Mouse (Mus musculus): ENCODE results near the gene Kif18b.

Gene Kif18b

DNA sequence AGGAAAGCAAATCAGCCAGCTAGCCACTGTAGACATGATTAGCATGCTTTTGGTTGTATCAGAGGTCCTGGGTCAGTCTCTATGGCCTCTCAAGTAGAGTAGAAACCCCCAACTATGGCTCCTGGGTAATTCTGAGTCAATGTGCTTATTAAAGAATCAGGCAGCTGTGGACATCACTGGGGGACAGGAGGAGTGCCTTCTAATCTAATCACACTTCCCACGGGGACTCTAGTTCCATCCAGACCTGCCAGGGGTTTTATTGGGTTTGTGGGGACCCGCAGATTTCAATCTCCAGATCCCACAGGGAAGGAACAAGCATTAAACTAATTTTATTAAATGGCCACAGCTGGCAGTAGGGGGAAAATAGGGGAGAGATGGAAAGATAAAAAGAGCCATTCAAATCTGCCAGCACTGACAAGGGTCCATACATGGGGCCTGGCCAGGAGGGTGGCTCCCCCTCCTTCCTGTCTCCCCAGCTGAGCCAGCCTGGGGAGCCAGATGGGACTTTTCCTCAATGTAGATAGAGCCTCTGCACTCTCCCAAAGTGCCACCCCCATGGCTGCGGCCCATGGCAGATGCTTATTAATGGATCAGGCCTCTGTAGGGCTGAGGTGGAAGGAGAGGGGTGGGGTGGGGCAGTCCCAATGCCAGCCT lies 12.7 kb upstream of the Kif18b start:
- no peak for DNase-seq

DNA sequence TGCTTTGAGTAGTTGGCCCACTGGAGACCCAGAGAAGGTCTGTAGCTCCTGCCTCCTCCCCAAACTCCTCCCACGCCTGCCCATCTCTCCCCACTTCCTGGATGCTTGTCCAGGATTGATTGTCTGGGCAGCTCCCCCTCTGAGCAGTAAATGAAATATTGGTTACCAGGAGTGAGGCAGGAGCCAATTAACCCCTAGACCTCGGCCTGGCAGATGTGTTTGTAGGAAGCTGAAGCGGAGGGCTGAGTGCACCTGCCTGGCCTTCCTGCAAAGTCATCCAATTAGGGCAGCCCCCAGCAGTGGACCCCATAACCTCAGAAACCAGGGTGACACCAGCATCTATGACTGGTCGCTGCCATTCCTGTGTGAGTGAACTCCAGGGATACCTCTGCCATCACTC lies 11.3 kb upstream of the Kif18b start:
- no peak for DNase-seq

DNA sequence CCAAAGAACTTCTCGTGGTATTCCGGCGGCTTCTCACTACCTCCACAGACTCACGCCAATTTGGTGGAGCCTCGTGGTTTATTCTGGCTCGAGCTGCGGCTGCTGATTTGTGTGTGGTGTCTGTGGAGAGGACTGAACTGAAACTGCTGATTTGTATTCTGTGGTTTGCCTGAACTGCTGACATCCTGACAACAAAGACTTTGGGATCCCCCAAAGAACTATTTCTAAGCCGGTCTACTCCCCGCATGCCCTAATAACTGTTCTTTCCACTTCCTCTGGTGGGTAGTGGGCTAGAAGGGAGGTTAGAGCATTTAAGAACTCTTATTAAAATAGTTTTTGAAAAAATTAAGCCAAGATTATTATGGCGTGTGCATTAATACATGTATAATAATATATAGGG lies 5.7 kb upstream of the Kif18b start:
- DNase-seq = no peak

DNA sequence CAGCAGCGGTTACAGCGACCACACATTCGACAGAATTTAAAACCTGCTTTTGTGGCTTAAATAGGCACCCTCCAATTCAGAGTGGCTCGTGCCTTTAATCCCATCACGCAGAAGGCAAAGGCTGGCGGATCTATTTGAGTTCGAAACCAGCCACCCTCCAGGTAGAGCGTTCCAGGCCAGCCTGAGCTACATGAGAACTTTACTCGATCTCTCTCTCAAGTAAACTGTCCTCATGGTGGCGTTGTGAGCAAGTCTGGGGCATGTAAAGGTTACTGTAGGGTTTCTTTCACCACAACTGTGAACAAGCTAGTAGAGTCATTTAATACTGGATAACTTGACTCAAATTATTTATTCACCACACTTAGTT lies 410 bp upstream of the Kif18b start:
- DNase-seq = no peak

DNA sequence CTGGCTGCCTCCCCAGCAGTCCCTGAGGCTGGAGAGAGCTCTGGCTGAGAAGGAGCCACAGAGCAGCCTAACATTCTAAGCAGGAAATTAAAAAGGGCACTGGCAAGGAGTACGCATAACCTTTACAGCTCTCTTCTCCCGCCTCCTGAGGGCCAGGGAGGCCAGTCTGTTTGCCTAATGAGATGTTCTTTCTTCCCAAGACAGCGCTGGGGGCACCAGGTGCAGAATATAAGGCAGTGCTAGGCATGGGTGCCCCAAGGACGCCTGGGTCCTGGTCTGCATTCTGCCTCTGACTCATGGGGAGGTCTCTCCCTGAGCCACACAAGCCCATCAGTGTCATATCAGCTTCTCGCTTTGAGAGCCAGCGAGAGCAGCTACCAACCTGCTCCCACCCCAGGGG lies 3.4 kb downstream of the Kif18b start:
- DNase-seq = no peak

DNA sequence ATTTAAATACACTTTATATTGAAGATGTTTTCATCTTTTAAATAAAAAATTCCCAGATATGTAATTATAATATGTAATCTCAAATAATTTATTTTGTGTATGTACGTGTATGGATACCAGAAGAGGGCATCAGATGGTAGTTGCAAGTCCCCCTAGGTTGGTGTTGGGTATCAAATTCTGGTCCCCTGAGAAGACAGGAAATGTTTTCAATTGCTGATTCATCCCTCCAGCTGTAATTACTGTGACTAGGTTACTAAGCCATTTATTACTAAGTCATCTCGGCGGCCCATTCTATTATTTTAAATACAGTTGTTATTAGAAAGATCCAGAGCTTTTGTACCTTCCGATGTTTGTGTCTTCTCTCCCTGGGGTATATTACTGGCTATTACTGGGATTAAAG lies 6.8 kb downstream of the Kif18b start:
- DNase-seq = no peak

DNA sequence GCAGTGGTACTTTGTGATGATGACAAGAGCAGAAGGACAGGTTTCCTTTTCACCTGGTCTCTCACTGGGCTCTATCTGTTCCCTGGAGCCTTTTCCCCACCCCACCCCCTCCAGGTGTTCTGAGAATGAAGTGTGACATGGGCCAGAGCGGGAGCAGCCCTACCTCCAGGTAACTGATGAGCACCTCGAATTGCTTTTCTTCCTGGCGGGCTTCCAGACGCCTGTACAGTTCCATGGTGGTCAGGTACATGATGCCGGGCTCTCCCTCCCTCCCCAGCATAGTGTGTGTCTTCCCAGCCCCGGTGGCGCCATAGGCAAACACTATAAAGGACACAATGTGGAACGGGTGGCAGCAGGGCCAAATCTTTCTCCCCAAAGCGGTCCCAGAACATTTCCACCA lies 9.5 kb downstream of the Kif18b start:
- no peak for DNase-seq

DNA sequence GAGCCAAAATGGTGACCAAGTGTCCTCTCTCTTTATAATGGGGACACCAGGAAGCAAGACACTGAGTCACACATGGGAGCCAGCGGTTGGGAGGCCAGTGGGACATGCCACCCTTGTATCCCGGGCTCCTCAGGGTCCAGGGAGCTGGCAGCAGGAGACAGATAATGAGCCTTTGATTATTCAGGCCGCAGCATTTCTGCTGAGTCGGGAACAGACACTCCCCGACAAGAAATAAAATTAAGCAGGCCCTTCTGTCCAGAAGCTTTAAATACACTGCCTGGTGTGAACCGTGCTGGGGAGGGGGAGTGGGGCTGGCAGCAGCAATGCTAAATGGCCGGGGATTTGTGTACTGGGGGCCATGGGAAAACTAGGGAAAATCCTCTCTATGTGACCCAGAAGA lies 13.5 kb downstream of the Kif18b start:
- no peak for DNase-seq

DNA sequence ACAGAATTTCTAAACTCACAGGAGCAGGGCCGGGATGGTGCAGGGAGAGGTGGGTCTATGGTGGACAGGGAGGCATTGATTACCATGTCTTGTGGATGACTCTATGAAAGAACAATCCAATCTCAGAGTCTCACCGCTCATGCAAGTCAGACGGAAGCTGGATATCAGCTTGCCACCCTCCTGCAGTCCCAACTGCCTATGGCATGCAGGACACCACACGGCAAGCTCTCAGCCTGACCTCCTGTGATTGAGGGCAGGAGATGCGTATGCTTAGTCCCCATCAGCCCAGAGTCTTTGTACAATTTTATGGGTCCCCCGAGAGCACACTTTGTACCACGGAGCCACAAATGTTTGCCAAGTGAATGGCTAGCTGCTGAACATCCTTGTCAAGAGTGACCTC lies 21.3 kb downstream of the Kif18b start:
- no peak for DNase-seq

DNA sequence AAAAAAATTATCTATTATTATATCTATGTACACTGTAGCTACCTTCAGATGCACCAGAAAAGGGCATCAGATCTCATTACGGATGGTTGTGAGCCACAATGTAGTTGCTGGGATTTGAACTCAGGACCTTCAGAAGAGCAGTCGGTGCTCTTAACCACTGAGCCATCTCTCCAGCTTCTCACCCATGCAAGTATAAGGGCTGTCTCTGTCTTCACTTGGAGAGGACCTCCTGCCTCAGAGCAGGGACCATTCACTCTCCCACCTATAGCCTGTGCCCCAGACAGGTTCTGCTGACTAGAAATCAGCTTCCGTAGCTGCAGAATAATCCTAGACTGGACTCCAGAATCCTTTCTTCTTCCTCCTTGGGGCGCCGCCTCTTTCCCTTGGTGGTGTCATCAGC lies 22.8 kb downstream of the Kif18b start:
- no peak for DNase-seq

DNA sequence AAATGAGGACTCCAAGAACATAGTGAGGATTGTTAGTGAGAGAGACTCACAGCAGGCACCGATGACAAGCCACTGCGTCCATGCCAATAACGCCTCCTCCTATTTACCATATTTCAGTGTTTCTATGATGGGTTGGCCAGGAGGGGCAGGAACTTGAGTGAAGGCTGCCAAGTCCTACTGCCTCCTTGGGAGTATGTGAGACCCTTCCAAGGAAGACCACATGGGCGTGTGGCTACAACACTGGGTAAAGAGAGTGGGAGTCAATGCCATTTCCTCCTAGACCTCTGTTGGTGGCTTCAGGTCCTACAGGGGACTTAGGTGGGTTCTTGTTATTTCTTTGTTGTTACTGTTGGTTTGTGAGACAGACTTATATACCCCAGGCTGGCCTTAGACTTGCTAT lies 23.7 kb downstream of the Kif18b start:
- DNase-seq = no peak

DNA sequence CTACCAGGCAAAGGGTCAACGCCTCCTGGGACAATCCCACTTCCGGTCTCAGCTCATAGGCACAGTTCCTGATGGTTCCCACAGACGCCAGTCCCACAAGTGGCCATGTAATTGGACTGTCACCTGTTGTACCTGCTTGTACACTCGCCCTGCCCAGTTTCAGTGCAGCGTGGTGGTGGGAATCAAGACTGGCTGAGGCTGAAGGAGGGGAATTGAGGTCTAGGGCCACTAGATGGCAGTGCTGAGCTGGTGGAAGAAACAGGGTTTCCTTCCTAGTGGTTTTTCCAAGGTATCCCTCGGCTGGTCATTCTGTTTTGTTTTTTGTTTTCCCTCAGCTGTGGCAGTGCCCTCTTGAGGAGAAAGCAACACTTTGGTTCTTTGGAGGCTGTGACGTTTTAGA lies 24.2 kb downstream of the Kif18b start, which contains the start of gene Gfap:
Gfap (minus strand) TSS at position 150 of the 400 bp plus-strand sequence.
- peak; percentile 79 for DNase-seq

DNA sequence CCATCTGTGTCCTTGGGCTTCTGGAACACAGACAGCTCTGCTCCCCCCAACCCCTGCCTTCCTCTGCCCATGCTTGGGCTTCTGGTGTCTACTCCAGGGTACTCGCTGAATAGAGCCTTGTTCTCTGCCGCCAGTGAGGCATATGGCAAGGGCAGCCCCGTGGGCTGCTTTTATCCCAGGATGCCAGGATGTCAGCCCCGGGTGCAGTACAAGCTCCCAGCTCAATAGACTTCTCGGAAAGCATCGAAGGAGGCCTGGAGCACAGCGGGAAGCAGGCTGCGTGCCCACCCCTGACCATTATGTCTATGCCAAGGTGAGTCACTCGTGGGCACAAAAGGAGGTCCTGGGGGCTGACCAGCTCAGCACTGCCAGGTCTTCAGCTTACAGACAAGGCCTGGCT lies 26.5 kb downstream of the Kif18b start:
- no peak for DNase-seq

DNA sequence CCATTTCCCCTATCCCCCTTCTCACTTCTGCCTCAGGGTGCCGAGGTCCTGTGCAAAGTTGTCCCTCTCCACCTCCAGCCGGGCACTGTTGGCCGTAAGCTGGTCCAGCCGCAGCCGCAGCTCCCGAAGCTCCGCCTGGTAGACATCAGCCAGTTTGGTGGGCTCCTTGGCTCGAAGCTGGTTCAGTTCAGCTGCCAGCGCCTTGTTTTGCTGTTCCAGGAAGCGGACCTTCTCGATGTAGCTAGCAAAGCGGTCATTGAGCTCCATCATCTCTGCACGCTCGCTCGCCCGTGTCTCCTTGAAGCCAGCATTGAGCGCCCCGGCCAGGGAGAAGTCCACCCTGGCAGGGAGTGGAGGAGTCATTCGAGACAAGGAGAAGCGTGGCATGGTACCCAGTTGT lies 28.3 kb downstream of the Kif18b start:
- no peak for DNase-seq

DNA sequence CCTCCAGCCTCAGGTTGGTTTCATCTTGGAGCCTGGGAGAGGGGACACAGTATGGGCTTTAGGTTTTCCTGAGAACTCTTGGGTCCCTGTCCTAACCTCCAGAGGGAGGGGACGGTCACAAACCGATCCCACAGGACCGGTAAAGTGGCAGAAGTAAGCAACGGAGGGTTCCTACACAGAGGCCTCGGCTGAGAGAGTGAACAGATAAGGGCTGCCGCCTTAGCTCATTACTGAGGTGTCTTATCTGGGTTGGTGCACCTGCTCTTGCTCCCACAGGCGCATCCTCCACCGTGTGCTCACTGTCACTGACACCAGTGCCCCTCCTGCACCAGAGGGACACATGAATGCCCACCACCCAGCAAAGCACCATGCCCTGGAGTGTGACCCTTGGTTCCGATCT lies 29.1 kb downstream of the Kif18b start:
- no peak for DNase-seq

DNA sequence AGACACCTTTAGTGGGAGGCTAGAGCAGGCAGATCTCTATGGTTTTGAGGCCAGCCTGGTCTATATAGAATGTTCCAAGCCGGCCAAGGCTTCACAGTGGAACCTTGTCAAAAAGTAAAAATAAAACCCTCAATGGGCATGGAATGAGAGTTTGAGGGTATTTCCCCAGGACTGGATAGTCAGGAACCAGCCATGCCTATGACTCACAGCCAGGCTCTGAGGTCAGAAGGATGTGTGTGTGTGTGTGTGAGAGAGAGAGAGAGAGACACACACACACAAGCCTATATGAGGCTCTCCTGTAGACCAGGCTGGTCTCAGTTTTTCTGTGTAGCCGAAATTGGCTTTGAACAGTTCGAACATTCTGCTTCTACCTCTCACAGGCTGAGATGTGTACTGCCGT lies 30.2 kb downstream of the Kif18b start:
- no peak for DNase-seq

DNA sequence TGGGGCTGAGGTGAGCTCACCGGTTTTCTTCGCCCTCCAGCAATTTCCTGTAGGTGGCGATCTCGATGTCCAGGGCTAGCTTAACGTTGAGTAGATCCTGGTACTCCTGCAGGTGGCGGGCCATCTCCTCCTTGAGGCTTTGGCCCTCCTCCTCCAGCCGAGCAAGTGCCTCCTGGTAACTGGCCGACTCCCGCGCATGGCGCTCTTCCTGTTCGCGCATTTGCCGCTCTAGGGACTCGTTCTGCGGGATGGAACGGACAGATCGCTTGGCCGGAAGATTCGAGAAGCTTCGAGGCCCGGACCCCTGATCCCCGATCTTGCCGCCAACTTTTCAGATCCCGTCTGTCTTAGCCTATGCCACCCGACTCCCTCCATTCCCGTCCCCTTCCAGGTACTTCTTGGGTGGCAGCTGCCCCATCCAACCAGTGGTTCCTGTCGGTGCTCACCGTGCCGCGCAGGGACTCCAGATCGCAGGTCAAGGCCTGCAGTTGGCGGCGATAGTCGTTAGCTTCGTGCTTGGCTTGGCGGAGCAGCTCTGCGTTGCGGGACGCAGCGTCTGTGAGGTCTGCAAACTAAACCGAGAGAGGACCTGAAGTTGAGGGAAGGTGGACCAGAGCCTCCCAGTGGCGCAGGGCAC lies 31.8 kb downstream of the Kif18b start:
- DNase-seq = peak; percentile 81

DNA sequence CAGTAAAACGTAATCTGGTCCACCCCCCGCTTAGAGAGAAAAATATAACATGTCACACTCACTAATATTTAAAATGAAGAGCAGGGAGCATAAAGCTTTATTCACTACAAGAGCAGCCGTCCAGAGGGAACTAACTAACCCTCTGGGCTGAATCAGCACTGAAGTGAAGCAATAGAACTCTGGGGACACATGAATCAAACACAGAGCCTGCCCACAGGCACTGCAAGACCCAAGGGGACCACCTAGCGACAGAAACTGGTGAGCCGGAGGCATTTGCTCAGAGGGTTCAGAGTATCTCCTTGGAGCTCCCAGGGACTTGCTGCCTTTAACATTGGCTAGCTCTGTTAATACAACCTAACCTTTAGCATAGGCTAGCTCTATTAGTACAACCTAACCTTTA lies 34.8 kb downstream of the Kif18b start:
- DNase-seq = no peak

DNA sequence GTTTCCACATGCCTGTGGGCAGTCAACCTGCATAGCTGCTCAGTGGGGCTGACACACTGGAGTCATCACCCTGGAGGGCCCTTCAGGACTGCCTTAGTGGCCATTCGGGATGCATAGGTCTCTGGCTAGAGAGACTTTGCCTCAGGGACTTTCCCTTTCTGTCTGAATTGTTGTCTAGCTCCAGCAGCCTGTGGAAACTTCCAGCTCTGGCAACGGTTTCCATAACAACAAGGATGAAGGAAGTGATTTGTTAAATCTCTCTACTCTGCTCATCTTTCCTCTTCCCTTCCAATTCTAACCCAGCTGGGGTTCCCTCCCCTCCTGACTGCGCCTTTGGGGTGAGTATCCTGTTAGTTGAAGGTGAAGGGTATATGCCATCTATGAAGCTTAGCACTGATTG lies 36.8 kb downstream of the Kif18b start:
- no peak for DNase-seq

DNA sequence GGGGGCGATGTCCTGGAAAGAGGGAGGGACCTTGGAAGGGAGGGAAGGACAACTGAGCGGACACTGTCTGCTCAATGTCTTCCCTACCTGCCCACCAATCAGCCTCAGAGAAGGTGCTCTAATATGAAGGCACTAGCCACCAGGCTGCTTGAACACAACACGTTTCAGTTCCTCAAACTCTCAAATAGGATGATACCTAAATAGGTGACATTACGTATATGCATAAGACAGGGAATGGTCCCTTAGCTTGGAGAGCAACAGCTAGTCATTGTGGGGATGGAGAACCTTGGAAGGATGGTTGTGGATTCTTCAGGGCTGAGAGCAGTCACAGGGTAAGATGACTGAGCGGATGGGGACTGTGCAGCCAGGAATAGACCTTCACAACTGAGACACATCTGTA lies 37.5 kb downstream of the Kif18b start:
- no peak for DNase-seq

DNA sequence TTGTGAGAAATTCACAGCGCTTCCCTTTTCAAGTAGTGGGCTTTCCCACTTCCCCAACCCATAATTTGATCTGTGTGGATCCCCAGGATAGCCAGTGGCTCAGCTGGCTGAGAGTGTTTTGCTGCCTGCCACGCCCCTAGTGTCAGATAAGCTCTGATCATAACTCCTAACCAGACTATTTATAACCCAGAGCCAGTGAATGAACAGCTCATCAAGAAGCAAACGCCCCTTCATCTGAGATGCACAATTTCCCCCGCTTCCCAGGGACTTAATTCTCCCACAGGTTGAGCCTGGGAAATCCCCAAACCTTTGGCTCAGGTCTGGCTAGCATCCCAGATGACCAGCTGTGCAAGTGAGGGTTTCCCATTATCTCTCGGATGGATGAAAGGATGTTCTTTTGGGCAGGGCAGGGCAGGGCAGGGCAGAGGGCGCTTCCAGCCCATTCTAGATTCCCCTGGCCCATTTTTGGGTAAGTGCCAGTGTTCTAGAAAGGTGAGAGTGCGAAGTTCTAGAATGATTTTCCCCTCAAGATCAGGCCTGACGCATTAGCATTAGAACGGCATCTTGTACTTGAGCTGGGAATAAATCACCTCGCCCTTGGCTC lies 40.2 kb downstream of the Kif18b start, which contains the start of gene Fam187a:
Fam187a (plus strand) TSS at position 554 of the 604 bp plus-strand sequence.
- DNase-seq = no peak

DNA sequence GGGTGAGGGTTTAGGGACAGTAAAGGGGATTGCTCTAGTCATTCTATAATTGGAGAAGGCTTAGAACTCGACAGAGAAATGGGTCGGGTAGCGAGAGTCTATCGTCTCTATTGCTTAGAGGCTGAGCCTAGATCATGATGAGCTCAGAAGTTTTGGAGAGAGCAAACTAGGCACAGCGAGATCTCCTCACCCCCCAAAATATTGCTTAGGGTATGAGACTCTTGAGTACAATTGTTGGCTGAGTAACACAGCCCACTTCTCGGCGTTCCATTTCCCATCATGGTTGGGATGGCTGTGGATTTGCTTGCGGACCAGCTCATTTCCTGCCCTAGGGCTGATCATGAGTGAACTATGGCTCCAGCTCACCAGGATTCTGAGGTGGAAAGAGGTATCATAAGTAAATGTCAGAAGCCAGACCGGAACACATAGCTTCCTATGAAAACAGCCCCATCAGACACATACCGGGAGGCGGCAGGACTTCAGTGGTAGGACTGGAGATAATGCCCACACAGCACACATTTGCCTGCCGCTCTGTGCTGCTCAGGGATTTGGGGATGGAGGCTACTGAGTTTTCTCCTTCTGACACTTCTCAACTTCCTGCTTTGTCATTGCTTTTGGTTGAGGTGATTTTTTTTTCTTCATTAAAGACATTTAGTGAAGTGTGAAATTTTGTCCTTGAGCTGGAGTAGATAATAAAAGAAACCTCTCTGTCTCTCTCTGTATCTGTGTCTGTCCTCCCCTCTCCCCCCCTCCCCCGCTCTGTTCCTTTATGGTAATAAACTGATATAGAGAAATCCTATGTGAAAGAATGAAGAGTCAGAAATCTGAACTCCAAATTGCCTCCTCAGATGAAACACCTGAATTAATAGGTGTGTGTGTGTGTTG lies 43.4 kb downstream of the Kif18b start:
- no peak for DNase-seq

DNA sequence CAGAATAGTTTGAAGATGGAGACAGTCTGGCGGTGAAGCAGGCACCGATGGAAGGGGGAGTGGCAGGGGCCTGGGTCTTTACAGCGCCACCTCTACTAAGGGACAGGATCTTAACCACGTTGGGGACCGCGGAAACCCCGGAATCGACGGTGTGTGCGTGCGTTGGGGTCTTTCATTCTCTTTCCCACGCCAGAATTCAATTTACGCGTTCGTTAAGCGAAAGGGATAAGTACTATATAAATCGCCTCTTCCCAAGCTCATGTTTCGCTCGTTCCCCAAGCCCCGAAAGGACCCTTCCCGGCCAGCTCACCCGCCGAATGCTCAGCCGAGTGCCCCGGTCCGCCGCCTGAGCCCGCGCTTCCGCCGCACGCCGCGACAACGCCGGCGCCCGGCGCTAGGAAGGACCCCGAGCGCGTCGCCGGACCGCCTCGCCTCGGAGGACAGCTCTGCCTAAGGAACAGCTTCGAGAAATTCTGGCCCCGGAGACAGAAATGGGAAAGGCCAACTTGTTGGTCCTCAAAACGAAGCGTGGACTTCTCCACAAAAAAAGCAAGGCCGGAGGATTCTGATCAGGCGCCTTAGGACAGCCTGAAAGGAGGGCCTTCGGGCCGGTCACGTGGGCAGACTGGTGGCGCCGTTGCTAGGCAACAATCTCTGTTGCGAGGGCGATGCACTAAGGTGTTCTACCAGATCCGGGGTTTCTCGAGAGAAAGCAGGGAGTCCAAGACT lies 44.2 kb downstream of the Kif18b start, which contains the start of the genes Eftud2 and Ccdc103:
Eftud2 (minus strand) TSS at position 401 of the 729 bp plus-strand sequence.
Ccdc103 (plus strand) TSS at position 620 of the 729 bp plus-strand sequence.
- peak; percentile 96 for DNase-seq

Measured in kidney, adult 18-20 months (tissue).